Mouse (Mus musculus): ENCODE measurements at regions not wholly inside any gene's neighbourhood (a gene's known extent, or its start where the extent isn't known, plus 50 kb on each side); places are given as distances from the start of the nearest gene placed in this dataset.
"Not testable (repeated sequence)": the region's sequence is repeated elsewhere in the genome, so short reads cannot be mapped to it uniquely, and the experiment has no call there.

DNA sequence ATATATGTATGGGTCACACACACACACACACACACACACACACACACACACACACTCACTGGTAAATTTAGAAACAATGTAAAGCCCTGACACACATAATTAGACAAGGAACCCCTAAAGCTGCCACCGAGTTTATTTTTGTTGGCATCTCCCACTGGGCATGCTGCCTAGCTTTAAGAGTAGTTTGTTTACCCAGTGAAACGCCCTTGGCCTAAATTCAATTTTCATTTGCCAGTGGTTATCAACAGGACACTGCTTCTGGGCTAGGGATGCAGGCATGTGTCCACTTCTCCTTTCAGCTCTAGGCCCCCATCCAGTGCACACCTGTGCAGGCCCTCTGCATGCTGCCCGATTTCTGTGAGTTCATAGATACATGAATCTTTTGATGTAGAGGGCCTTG lies 73.7 kb upstream of the 1110032F04Rik start:
- DNase-seq = peak; percentile 54

DNA sequence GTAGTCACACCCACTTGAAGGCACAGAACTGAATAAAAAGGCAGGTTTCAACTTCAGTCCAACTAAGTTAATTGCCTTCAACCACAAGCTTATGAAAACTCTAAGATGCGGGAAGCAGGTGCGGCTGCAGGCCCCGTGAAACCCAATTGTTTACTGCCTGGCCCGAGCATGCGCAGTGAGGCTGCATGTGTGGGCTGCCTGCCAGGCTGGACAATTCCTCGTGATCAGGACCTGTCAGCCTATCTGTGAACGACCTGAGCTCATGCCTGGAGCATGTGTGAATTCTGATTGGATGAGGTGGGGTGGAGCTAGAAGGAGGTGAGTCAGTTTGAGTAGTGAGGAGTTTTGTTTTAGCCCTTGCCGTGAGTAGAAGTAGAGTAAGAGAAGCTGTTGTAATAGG lies 71.0 kb upstream of the 1110032F04Rik start:
- not testable (repeated sequence) for DNase-seq

DNA sequence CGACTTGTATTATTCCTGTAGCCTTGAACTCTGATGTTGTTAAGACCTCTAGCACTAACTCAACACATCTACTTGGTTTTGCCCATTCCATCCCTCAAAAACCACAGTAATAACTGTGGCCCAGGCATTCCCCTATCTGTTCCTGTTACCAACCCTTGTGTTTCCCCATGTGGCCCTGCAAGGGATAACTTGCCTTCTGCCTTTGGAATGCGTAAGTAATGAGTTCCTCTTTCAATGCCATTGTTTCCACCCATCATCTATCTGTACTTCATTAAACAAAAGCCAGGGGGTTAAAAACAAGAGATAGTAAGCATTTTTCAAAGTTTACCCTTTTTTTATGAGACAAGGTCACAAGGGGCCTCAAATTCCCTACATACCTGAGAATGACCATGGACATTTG lies 60.5 kb upstream of the 1110032F04Rik start:
- DNase-seq = no peak

DNA sequence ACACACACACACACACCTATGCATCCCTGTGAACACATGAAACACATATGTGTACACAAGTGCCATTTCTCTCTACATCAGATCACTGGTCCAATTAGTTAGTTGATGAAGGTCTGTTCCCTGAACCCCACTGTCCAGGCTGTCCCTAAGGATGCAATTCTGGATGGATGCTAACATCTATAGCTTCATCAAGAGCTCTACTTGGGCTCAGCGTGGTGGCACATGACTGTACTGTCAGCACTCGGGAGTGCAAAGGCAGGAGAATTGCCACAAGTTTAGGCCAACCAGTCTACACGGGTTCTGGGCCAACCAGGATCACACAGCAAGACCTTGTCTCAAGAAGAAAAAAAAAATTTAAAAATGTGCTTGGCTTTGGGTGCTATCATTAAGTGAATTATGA lies 55.9 kb upstream of the 1110032F04Rik start:
- DNase-seq = no peak

DNA sequence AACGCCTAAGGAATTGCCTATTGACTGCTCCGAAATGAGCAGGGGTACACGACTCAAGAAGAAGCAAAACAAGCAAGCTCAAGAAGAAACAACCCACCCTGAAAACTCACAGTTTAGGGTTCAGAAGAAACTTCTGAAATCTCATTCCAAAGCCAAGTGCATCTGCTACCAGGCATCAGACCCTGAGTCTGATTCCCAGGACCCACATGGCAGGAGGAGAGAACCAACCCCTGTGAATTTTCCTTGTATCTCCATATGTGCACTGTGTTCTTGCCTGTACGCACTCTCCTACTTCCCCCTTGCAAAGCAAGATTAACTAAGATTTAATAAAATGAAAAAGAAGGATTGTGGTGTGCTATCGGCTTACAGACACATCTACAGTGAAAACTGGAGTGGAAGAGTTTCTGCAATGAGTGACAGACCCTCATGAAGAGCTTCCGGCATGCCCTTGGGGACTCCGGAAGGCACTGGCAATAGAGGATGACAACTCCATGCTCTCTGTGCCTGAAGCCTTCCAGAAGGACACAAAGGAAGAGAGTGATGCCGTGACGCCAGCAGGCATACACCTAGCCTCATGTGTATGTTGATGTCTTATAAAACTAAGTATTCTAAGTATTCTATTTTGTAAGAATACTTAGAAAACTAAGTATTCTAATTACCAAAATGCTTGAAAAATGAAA lies 55.2 kb upstream of the 1110032F04Rik start:
- DNase-seq = no peak

DNA sequence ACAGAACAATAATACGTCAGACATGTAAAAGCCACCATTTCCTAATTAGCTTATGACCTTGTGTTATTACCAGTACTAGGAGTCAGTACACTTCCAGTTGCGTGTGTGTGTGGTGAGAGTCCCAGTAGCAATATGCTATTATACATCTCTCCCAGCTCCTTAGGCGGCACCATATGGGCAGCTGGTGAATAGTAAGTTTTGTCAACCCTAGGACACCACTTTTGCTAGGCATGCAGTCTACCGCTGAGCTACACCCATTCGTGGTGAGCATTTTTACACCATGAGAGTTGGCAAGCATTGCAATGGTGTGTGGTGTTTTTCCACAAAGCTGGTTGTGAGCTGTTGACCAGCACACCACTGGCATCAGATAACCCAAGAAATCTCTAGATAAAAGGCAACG lies 53.8 kb upstream of the 1110032F04Rik start:
- DNase-seq = no peak

DNA sequence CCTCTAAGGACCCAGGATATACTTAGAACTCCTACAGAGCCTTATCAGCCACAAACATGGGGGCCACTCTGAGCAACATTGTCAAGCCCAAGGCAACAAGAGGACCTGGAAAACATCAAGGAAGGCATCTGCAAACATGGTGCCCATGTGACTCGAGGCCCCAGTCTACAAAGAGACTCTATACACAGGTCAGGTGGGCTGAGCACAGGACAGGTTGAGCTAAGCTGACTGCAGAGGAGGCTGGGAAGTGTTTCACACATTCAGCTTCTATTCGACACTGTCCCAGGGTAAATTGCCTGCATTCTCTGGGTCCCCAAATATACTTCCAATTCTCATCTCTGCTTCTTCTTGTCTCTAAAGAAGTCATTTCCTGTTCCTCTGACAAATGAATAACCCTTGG lies 52.1 kb upstream of the 1110032F04Rik start:
- DNase-seq = no peak
